Mouse (Mus musculus): Measurements from ENCODE around the gene Galnt17. TPM values are rescaled to one million over a fixed set of nuclear protein-coding genes. Genes with fewer than 3 reads are reported as not detected.

Gene Galnt17
- not detected for polyA plus RNA-seq (2017; shearing (Covaris generic))

GRCm38 (mm10) chr5:131308397-131308796, at the start of gene Galnt17:
Gene Galnt17 (minus strand): TSS chr5:131308497.

